Mouse (Mus musculus) neural tube, embryonic 12.5 days (tissue): ENCODE measurements around the gene H2al1g. TPM values are rescaled to one million over a fixed set of nuclear protein-coding genes. Genes with fewer than 3 reads are reported as not detected.
"Not testable (repeated sequence)": the region's sequence is repeated elsewhere in the genome, so short reads cannot be mapped to it uniquely, and the experiment has no call there.

ENCODE experiments used
- ATAC-seq: fragments of 200-750 bp; cut with Nextera tagmentation; 2 replicates; pipeline ENCODE4 v1.8.0; 2017; ENCODE audit warnings: low read depth, mild to moderate bottlenecking, moderate TSS enrichment, moderate library complexity; ENCODE audit not compliant: low FRiP score
- H3K27ac ChIP-seq: fragments of 300-500 bp; sonication (generic); 2 replicates; pipeline ENCODE4 v1.5.1; 2016
- H3K27me3 ChIP-seq: fragments of 300-500 bp; sonication (generic); replicated peaks from 2 replicates; pipeline ENCODE4 v1.6.1; 2016; ENCODE audit warnings: mild to moderate bottlenecking
- H3K36me3 ChIP-seq: fragments of 300-500 bp; sonication (generic); 2 replicates; pipeline ENCODE4 v1.6.1; 2016; ENCODE audit warnings: mild to moderate bottlenecking
- H3K4me1 ChIP-seq: fragments of 300-500 bp; sonication (generic); 2 replicates; pipeline ENCODE4 v1.6.1; 2016
- H3K4me2 ChIP-seq: fragments of 300-500 bp; sonication (generic); replicated peaks from 2 replicates; pipeline ENCODE4 v1.6.1; 2016; ENCODE audit warnings: mild to moderate bottlenecking
- H3K4me3 ChIP-seq: fragments of 300-500 bp; sonication (generic); 2 replicates; pipeline ENCODE4 v1.5.1; 2016
- H3K9ac ChIP-seq: fragments of 300-500 bp; sonication (generic); 2 replicates; pipeline ENCODE4 v1.6.1; 2016; ENCODE audit warnings: mild to moderate bottlenecking
- H3K9me3 ChIP-seq: fragments of 300-500 bp; sonication (generic); 2 replicates; pipeline ENCODE4 v1.6.1; 2016; ENCODE audit warnings: mild to moderate bottlenecking
- WGBS: fragments of 180-500 bp; shearing (Covaris S2); methylation state at CpG from one replicate; pipeline ENCODE4 v1.1.7; 2016; 5-methylcytosine and 5-hydroxymethylcytosine counted together
- polyA plus RNA-seq: library from polyadenylated mRNA; unstranded; fragments of >200 nt; fragmentation: Nextera tagmentation; extraction: Ambion mirVana; gene quantifications from 2 replicates; pipeline ENCODE4 v1.2.1, GENCODE M21; 2016

H2al1g gene
- polyA plus RNA-seq, 1 experiment from 2014 or later = not detected

- not testable (repeated sequence) for H3K27me3 ChIP-seq, H3K27ac ChIP-seq, ATAC-seq, H3K9me3 ChIP-seq, H3K36me3 ChIP-seq, H3K4me3 ChIP-seq, H3K4me1 ChIP-seq, H3K9ac ChIP-seq, H3K4me2 ChIP-seq
- WGBS = no CpG with 5 or more reads among the region's 6 CpGs
Observed at GRCm38 (mm10) chrX:11321192-11321591, 3.1 kb downstream of the H2al1g start, which contains the start of gene H2al1h. Gene H2al1h, plus strand, starts transcription at chrX:11321492.

DNA sequence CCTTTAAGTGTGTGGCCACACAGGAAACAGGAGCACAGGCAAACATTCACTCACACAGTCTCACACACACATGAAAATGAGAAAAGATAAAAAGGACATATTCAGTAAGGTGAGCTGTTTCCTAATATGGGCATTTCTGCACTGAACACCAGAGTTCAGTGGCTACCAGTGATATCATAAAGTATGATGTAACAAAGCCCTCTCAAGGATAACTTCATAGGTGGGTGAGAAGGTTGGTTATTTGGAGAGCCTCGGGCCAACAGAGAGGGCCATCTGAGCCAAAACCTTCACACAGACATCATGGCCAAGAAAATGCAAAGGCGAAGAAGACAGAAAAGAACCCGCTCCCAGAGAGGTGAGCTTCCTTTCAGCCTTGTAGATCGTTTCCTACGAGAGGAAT is 6.3 kb downstream of the H2al1g start, which contains the start of gene H2al1i:
Gene H2al1i (plus strand): TSS at position 301 of the 400 bp plus-strand sequence.
- not testable (repeated sequence) for H3K4me1 ChIP-seq, H3K4me2 ChIP-seq, ATAC-seq, H3K36me3 ChIP-seq, H3K9me3 ChIP-seq, H3K27ac ChIP-seq, H3K4me3 ChIP-seq, H3K27me3 ChIP-seq, H3K9ac ChIP-seq
- 86% methylated on average over 1 of the region's 5 CpGs for WGBS

DNA sequence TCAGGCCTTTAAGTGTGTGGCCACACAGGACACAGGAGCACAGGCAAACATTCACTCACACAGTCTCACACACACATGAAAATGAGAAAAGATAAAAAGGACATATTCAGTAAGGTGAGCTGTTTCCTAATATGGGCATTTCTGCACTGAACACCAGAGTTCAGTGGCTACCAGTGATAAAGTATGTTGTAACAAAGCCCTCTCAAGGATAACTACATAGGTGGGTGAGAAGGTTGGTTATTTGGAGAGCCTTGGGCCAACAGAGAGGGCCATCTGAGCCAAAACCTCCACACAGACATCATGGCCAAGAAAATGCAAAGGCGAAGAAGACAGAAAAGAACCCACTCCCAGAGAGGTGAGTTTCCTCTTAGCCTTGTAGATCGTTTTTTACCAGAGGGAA is 9.5 kb downstream of the H2al1g start, which contains the start of gene H2al1j:
Gene H2al1j (plus strand): TSS at position 301 of the 400 bp plus-strand sequence.
- not testable (repeated sequence) for H3K9ac ChIP-seq, H3K27me3 ChIP-seq, H3K4me1 ChIP-seq, H3K27ac ChIP-seq, H3K4me3 ChIP-seq, H3K4me2 ChIP-seq, H3K36me3 ChIP-seq, ATAC-seq, H3K9me3 ChIP-seq
- 88% methylated on average over 2 of the region's 2 CpGs for WGBS

DNA sequence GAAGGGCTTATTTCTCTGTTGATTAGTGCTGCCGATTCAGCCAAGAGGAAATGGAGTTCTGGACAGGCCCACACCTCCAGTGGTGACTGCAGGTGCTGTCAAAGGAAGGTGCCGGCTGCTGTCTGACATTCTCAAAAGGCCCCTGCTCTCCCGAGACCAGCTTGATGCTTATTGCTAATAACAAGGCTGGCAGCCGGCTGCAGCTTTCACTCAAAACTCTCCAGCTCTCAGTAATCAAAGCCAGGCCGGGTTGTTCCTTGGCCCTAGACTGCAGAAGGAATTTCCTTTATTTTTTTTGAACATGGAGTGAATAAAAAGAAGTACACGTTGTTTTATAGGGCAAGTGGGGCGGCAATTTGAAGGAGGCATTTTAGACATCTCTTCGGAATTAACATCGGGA is 27.7 kb downstream of the H2al1g start:
- Histone ChIP-seq H3K27ac (no peak overlapping the region), H3K9me3 (no peaks in the 10 kb centered on the region), H3K4me1 (no peaks in the 10 kb centered on the region), H3K4me3 (no peak overlapping the region), H3K4me2 (no peak overlapping the region), H3K27me3 (no peaks in the 10 kb centered on the region), H3K9ac (no peak overlapping the region), H3K36me3 (no peaks in the 10 kb centered on the region)
- WGBS = 76% methylated on average over 9 of the region's 9 CpGs
- no peak for ATAC-seq

DNA sequence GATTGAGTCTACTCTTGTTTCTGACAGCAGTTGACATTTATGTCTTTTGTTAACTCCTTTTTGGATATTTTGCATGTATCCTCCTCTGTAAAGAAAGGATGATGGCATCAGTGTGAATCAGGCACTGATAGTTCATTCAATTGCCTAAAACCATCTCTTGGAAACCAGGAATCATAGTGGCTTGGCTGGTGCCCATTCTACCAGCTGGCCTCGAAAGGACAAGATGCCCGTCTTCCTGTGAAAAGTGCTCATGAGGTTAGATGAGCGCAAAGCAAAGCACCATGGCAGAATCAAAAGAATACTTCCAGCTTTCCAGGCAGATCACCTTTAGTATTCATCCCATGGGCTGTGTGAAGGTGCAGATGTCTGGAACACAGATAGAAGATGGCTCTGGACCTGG is 28.7 kb downstream of the H2al1g start:
- Histone ChIP-seq H3K27ac (no peak overlapping the region), H3K4me2 (no peak overlapping the region), H3K9ac (no peak overlapping the region), H3K9me3 (no peaks in the 10 kb centered on the region), H3K36me3 (no peaks in the 10 kb centered on the region), H3K27me3 (no peaks in the 10 kb centered on the region), H3K4me3 (no peak overlapping the region), H3K4me1 (no peaks in the 10 kb centered on the region)
- 90% methylated on average over 3 of the region's 3 CpGs for WGBS
- no peak for ATAC-seq

GRCm38 (mm10) chrX:11360823-11361222 is 42.8 kb downstream of the H2al1g start:
- Histone ChIP-seq H3K9ac (no peak overlapping the region), H3K27me3 (no peaks in the 10 kb centered on the region), H3K4me3 (no peak overlapping the region), H3K4me1 (no peaks in the 10 kb centered on the region), H3K4me2 (no peak overlapping the region), H3K36me3 (no peaks in the 10 kb centered on the region), H3K27ac (no peak overlapping the region), H3K9me3 (no peaks in the 10 kb centered on the region)
- ATAC-seq = no peak
- WGBS = 81% methylated on average over 6 of the region's 6 CpGs

- WGBS = 83% methylated on average over 2 of the region's 2 CpGs
- H3K27ac ChIP-seq = no peak overlapping the region
- no peak overlapping the region for H3K4me2 ChIP-seq
- no peaks in the 10 kb centered on the region for H3K27me3 ChIP-seq
- no peak for ATAC-seq
- no peak overlapping the region for H3K4me3 ChIP-seq
- no peak overlapping the region for H3K9ac ChIP-seq
- no peaks in the 10 kb centered on the region for H3K4me1 ChIP-seq
- H3K36me3 ChIP-seq = no peaks in the 10 kb centered on the region
- no peaks in the 10 kb centered on the region for H3K9me3 ChIP-seq
Observed at GRCm38 (mm10) chrX:11361261-11361660, 43.2 kb downstream of the H2al1g start.

DNA sequence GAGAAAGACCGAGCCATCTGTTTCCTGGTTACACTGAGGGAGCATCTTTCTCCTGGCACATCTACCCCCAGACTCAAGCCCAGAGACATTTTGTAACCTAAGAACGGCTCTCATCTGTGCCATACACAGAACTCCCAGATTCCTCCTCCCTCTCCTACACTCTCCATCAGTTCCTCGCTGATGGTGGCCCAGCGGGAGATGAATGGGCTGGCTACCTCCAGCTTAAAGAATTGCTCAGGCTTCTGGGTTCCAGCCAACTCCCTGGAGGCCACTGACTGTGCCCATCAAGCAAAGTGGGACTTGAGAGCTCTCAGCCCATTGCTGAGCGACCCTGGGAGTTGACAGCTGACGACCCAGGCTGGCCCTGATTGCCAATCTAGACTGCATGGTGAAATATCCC is 45.8 kb downstream of the H2al1g start:
- H3K4me2 ChIP-seq = no peak overlapping the region
- H3K27me3 ChIP-seq = no peaks in the 10 kb centered on the region
- WGBS = 56% methylated on average over 6 of the region's 6 CpGs
- no peaks in the 10 kb centered on the region for H3K9me3 ChIP-seq
- no peak overlapping the region for H3K27ac ChIP-seq
- no peak overlapping the region for H3K9ac ChIP-seq
- H3K4me1 ChIP-seq = no peaks in the 10 kb centered on the region
- no peak for ATAC-seq
- no peaks in the 10 kb centered on the region for H3K36me3 ChIP-seq
- no peak overlapping the region for H3K4me3 ChIP-seq

GRCm38 (mm10) chrX:11365151-11365550 is 47.1 kb downstream of the H2al1g start:
- WGBS = 47% methylated on average over 12 of the region's 12 CpGs
- no peak for ATAC-seq
- Histone ChIP-seq H3K36me3 (no peaks in the 10 kb centered on the region), H3K27me3 (no peaks in the 10 kb centered on the region), H3K9me3 (no peaks in the 10 kb centered on the region), H3K4me2 (no peak overlapping the region), H3K4me1 (no peaks in the 10 kb centered on the region), H3K9ac (no peak overlapping the region), H3K4me3 (no peak overlapping the region), H3K27ac (no peak overlapping the region)

Other genes with a start within 250 kb of the H2al1g start
- not detected in 2 replicates for gene H2al1a, start 19.0 kb upstream of the H2al1g start, polyA plus RNA-seq
- not detected in 2 replicates for gene H2al1b, start 15.8 kb upstream of the H2al1g start, polyA plus RNA-seq
- gene H2al1c, start 12.6 kb upstream of the H2al1g start, polyA plus RNA-seq = not detected in 2 replicates
- gene H2al1d, start 9.4 kb upstream of the H2al1g start, polyA plus RNA-seq = not detected in 2 replicates
- not detected in 2 replicates for gene H2al1e, start 6.3 kb upstream of the H2al1g start, polyA plus RNA-seq
- not detected in 2 replicates for gene H2al1f, start 3.1 kb upstream of the H2al1g start, polyA plus RNA-seq
- not detected in 2 replicates for gene H2al1h, start 3.2 kb downstream of the H2al1g start, polyA plus RNA-seq
- gene H2al1i, start 6.4 kb downstream of the H2al1g start, polyA plus RNA-seq = not detected in 2 replicates
- not detected in 2 replicates for gene H2al1j, start 9.6 kb downstream of the H2al1g start, polyA plus RNA-seq